Mouse (Mus musculus) intestine, embryonic 14.5 days (tissue): ENCODE data around the gene Padi1. TPM values are rescaled to one million over a fixed set of nuclear protein-coding genes. Genes with fewer than 3 reads are reported as not detected.
A peak's percentile ranks its signal among the peaks of the same experiment; 100 is the strongest.

Source experiments
- ATAC-seq: fragments of 200-750 bp; cut with Nextera tagmentation; replicated peaks from 2 replicates; pipeline ENCODE4 v1.8.0; 2017; ENCODE audit warnings: low read depth, moderate number of reproducible peaks, moderate TSS enrichment, moderate library complexity; ENCODE audit not compliant: low FRiP score, low TSS enrichment
- DNase-seq: peaks from one replicate; pipeline ENCODE4 v3.0.0-alpha.2; 2018; ENCODE audit warnings: low spot score
- H3K27ac ChIP-seq: fragments of 300-500 bp; sonication (generic); 2 replicates; pipeline ENCODE4 v1.5.1; 2014; ENCODE audit warnings: low read depth, mild to moderate bottlenecking, control low read depth
- H3K27me3 ChIP-seq: fragments of 300-500 bp; sonication (generic); replicated peaks from 2 replicates; pipeline ENCODE4 v1.6.1; 2014; ENCODE audit warnings: low read length, control low read depth; ENCODE audit not compliant: control insufficient read depth, insufficient read depth
- H3K36me3 ChIP-seq: fragments of 300-500 bp; sonication (generic); 2 replicates; pipeline ENCODE4 v1.6.1; 2014; ENCODE audit warnings: low read length, control low read depth; ENCODE audit not compliant: control insufficient read depth, insufficient read depth
- H3K4me1 ChIP-seq: fragments of 300-500 bp; sonication (generic); replicated peaks from 2 replicates; pipeline ENCODE4 v1.6.1; 2014; ENCODE audit warnings: low read length, control low read depth, mixed read lengths; ENCODE audit not compliant: control insufficient read depth, insufficient read depth
- H3K4me2 ChIP-seq: fragments of 300-500 bp; sonication (generic); 2 replicates; pipeline ENCODE4 v1.6.1; 2014; ENCODE audit warnings: low read length
- H3K4me3 ChIP-seq: fragments of 300-500 bp; sonication (generic); 2 replicates; pipeline ENCODE4 v1.5.1; 2014; ENCODE audit warnings: low read depth, low read length, control low read depth, mixed read lengths
- H3K9ac ChIP-seq: fragments of 300-500 bp; sonication (generic); 2 replicates; pipeline ENCODE4 v1.6.1; 2014; ENCODE audit warnings: mild to moderate bottlenecking, low read length
- H3K9me3 ChIP-seq: fragments of 300-500 bp; sonication (generic); 2 replicates; pipeline ENCODE4 v1.6.1; 2016; ENCODE audit warnings: low read length, control low read depth; ENCODE audit not compliant: control insufficient read depth
- WGBS: fragments of 180-500 bp; shearing (Covaris S2); extraction: QIAGEN DNeasy Blood & Tissue Kit; methylation state at CpG from one replicate; pipeline ENCODE4 v1.1.7; 2014; 5-methylcytosine and 5-hydroxymethylcytosine counted together
- polyA plus RNA-seq: library from polyadenylated mRNA; unstranded; fragments of >200 nt; fragmentation: Nextera tagmentation; extraction: Ambion mirVana; gene quantifications from 2 replicates; pipeline ENCODE4 v1.2.1, GENCODE M21; 2014

The Padi1 gene
- polyA plus RNA-seq, 1 experiment from 2014 or later = 0.16 TPM

DNA sequence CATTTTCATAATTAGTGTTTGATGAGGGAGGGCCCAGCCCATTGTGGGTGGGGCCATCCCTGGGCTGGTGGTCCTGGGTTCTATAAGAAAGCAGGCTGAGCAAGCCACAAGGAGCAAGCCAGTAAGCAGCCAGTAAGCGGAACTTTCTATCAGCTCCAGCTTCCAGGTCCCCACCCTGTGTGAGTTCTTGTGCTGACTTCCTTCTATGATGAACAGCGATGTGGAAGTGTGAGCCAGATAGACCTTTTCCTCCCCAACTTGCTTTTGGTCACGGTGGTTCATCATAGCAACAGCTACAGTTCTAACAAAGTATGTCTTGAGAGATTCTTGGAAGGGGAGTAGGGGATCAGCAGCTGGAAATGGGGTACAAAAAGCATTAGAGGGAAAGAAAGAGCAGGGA, 79.6 kb downstream of the Padi1 start:
- Histone ChIP-seq H3K27ac (no peak overlapping the region), H3K9me3 (no peaks in the 10 kb centered on the region), H3K36me3 (no peaks in the 10 kb centered on the region), H3K4me2 (no peak overlapping the region), H3K4me1 (no peaks in the 10 kb centered on the region), H3K27me3 (0 out of 2 replicates have a peak, but pooled peaks cover 3% of the 10 kb centered on the region), H3K4me3 (no peak overlapping the region), H3K9ac (no peak overlapping the region)
- WGBS = 85% methylated on average over 3 of the region's 3 CpGs
- no peak for ATAC-seq
- no peak for DNase-seq

DNA sequence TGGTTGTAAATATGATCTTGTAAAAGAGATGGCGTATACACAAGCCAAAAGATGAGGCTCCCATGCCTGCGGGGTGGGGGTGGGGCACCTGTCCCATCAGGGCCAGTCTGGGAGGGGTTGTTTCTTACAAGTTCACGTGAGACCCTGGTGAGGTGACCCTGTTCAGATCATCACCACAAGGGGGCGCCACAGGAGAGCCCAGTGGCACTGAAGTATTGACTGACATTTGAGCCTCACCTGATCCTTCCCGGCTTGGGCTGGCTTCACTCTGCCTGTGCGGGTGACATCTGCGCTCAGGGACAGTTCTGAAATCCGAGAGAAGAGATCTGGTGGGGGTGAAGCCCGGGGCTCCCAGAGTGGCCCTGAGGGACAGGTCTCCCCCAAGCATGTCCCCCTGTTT, 82.4 kb downstream of the Padi1 start:
- DNase-seq (peak; percentile 87), ATAC-seq (no peak; the same call in 1 of the 2 replicates)
- no peak overlapping the region for H3K27ac ChIP-seq
- H3K4me2 ChIP-seq = no peak overlapping the region
- 0 out of 2 replicates have a peak, but pooled peaks cover 3% of the 10 kb centered on the region for H3K27me3 ChIP-seq
- 15% methylated on average over 9 of the region's 9 CpGs for WGBS
- no peak overlapping the region for H3K9ac ChIP-seq
- H3K4me1 ChIP-seq = no peaks in the 10 kb centered on the region; the same call in 1 of the 2 replicates
- no peaks in the 10 kb centered on the region for H3K9me3 ChIP-seq
- no peak overlapping the region for H3K4me3 ChIP-seq
- no peaks in the 10 kb centered on the region for H3K36me3 ChIP-seq

Other genes with a start within 250 kb of the Padi1 start
- gene Arhgef10l, start 179.8 kb downstream of the Padi1 start, polyA plus RNA-seq = 15.2 and 16.3 TPM in 2 replicates
- 29.8 and 30.7 TPM in 2 replicates for gene Rcc2, start 145.2 kb downstream of the Padi1 start, polyA plus RNA-seq
- 0.07 TPM in 1 of 2 replicates, not detected in the other for gene Padi6, start 103.1 kb downstream of the Padi1 start, polyA plus RNA-seq
- gene Padi4, start 71.5 kb downstream of the Padi1 start, polyA plus RNA-seq = 2.2 TPM in 2 replicates
- 0.09 TPM in 1 of 2 replicates, not detected in the other for gene Padi3, start 35.1 kb downstream of the Padi1 start, polyA plus RNA-seq
- gene Padi2, start 60.6 kb upstream of the Padi1 start, polyA plus RNA-seq = 1.9 and 2.5 TPM in 2 replicates
- 457 and 488 TPM in 2 replicates for gene Sdhb, start 115.4 kb upstream of the Padi1 start, polyA plus RNA-seq
- gene Atp13a2, start 141.1 kb upstream of the Padi1 start, polyA plus RNA-seq = 33.3 and 40.0 TPM in 2 replicates
- 489 and 509 TPM in 2 replicates for gene Mfap2, start 164.6 kb upstream of the Padi1 start, polyA plus RNA-seq
- gene Crocc, start 214.8 kb upstream of the Padi1 start, polyA plus RNA-seq = 6.6 TPM in 2 replicates
- 59.7 and 60.0 TPM in 2 replicates for gene Necap2, start 232.6 kb upstream of the Padi1 start, polyA plus RNA-seq
- gene Spata21, start 242.6 kb upstream of the Padi1 start, polyA plus RNA-seq = 0.20 and 0.31 TPM in 2 replicates